Mouse (Mus musculus) lung, postnatal 0 days (tissue): ENCODE measurements around the gene Efl1. TPM values are rescaled to one million over a fixed set of nuclear protein-coding genes. Genes with fewer than 3 reads are reported as not detected.
A peak's percentile ranks its signal among the peaks of the same experiment; 100 is the strongest.
"Not testable (repeated sequence)": the region's sequence is repeated elsewhere in the genome, so short reads cannot be mapped to it uniquely, and the experiment has no call there.

Experiments used
- ATAC-seq: fragments of 200-750 bp; cut with Nextera tagmentation; 2 replicates; pipeline ENCODE4 v1.8.0; 2017; ENCODE audit warnings: moderate library complexity
- DNase-seq: peaks from one replicate; pipeline ENCODE4 v3.0.0-alpha.2; 2016; ENCODE audit warnings: low spot score
- H3K27ac ChIP-seq: fragments of 300-500 bp; sonication (generic); 2 replicates; pipeline ENCODE4 v1.5.1; 2014; ENCODE audit warnings: antibody characterized with exemption, mild to moderate bottlenecking, low read length, mixed read lengths
- H3K27me3 ChIP-seq: fragments of 300-500 bp; sonication (generic); replicated peaks from 2 replicates; pipeline ENCODE4 v1.6.1; 2014; ENCODE audit warnings: low read length, mixed read lengths; ENCODE audit not compliant: insufficient read depth
- H3K36me3 ChIP-seq: fragments of 300-500 bp; sonication (generic); 2 replicates; pipeline ENCODE4 v1.6.1; 2014; ENCODE audit warnings: low read length, mixed read lengths; ENCODE audit not compliant: insufficient read depth
- H3K4me1 ChIP-seq: fragments of 300-500 bp; sonication (generic); 2 replicates; pipeline ENCODE4 v1.6.1; 2014; ENCODE audit warnings: antibody characterized with exemption, low read depth, low read length, mixed read lengths; ENCODE audit not compliant: insufficient read depth
- H3K4me2 ChIP-seq: fragments of 300-500 bp; sonication (generic); replicated peaks from 2 replicates; pipeline ENCODE4 v1.6.1; 2014; ENCODE audit warnings: low read depth, mild to moderate bottlenecking, low read length, moderate library complexity, mixed read lengths
- H3K4me3 ChIP-seq: fragments of 300-500 bp; sonication (generic); 2 replicates; pipeline ENCODE4 v1.5.1; 2014; ENCODE audit warnings: low read depth, low read length
- H3K9ac ChIP-seq: fragments of 300-500 bp; sonication (generic); replicated peaks from 2 replicates; pipeline ENCODE4 v1.6.1; 2014; ENCODE audit warnings: low read depth, mild to moderate bottlenecking
- H3K9me3 ChIP-seq: fragments of 300-500 bp; sonication (generic); 2 replicates; pipeline ENCODE4 v1.6.1; 2016; ENCODE audit warnings: low read length, mixed read lengths
- CTCF ChIP-seq: IDR thresholded peaks from 2 replicates; pipeline ENCODE4 v1.5.1; 2016; ENCODE audit warnings: antibody characterized with exemption, mild to moderate bottlenecking
- EP300 ChIP-seq: IDR thresholded peaks from 2 replicates; pipeline ENCODE4 v1.6.1; 2016; ENCODE audit warnings: antibody characterized with exemption, mild to moderate bottlenecking, control low read depth
- WGBS: fragments of 180-500 bp; shearing (Covaris S2); extraction: QIAGEN DNeasy Blood & Tissue Kit; methylation state at CpG from one replicate; pipeline ENCODE4 v1.1.7; 2014; 5-methylcytosine and 5-hydroxymethylcytosine counted together
- polyA plus RNA-seq: library from polyadenylated mRNA; unstranded; fragments of >200 nt; fragmentation: Nextera tagmentation; extraction: Ambion mirVana; gene quantifications from 2 replicates; pipeline ENCODE4 v1.2.1, GENCODE M21; 2015

Gene Efl1
- polyA plus RNA-seq, 1 experiment from 2014 or later = 13.9 TPM

- ATAC-seq (no peak), DNase-seq (no peak)
- WGBS = 81% methylated on average over 7 of the region's 7 CpGs
- Histone ChIP-seq H3K4me3 (no peak overlapping the region), H3K9me3 (no peaks in the 10 kb centered on the region), H3K9ac (no peak overlapping the region), H3K4me2 (no peak overlapping the region), H3K27me3 (no peaks in the 10 kb centered on the region), H3K27ac (no peak overlapping the region), H3K4me1 (no peaks in the 10 kb centered on the region), H3K36me3 (no peaks in the 10 kb centered on the region)
- TF ChIP-seq EP300 (no peak), CTCF (no peak)
Observed at GRCm38 (mm10) chr7:82722486-82723123, 74.2 kb downstream of the Efl1 start.

DNA sequence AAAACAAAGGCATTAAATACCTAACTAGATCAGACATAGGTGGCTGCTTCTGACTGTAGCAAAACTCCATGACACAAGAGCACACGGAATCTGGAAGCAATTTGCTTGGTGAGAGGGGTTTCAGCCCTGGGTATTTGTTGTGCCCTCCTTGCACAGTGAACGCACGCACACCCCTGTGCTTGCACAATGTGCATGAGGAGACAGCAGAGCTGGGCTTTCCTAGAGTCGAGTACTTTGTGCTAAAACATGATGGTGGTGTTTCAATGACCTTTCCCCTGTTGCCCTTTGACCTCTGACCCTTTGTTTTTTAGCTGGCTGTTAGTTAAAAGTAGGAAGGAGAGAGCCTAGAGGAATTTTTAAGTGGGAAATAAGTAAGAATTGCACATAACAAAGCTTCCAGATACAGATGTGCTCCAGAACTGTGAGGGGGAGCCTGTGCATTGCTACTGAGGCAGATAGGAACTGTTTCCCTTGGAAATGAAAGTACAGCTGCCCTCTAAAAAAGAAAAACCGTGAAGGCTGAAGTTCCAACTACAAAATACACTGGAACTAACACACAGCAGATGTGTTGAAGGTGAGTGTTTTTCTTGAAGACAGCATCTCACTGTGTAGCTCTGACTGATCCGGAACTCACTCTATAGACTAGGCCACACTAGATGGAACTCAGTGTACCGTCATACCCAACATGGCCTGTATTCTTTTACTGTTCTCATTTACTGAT lies 74.9 kb downstream of the Efl1 start:
- DNase-seq (no peak), ATAC-seq (no peak)
- Histone ChIP-seq H3K27me3 (no peaks in the 10 kb centered on the region), H3K4me1 (no peaks in the 10 kb centered on the region), H3K9me3 (no peaks in the 10 kb centered on the region), H3K4me3 (no peak overlapping the region), H3K9ac (no peak overlapping the region), H3K27ac (no peak overlapping the region), H3K4me2 (no peak overlapping the region), H3K36me3 (no peaks in the 10 kb centered on the region)
- WGBS = 74% methylated on average over 7 of the region's 7 CpGs
- no peak for TF ChIP-seq CTCF
- no peak for TF ChIP-seq EP300

- Histone ChIP-seq H3K9ac (no peak overlapping the region), H3K4me2 (no peak overlapping the region), H3K9me3 (no peaks in the 10 kb centered on the region), H3K27me3 (no peaks in the 10 kb centered on the region), H3K27ac (no peak overlapping the region), H3K36me3 (no peaks in the 10 kb centered on the region), H3K4me1 (no peaks in the 10 kb centered on the region), H3K4me3 (no peak overlapping the region)
- ATAC-seq = no peak
- TF ChIP-seq CTCF (no peak), EP300 (no peak)
- DNase-seq = no peak
- WGBS = 71% methylated on average over 3 of the region's 3 CpGs
Observed at GRCm38 (mm10) chr7:82724491-82724890, 76.1 kb downstream of the Efl1 start.

GRCm38 (mm10) chr7:82725006-82725636 lies 76.7 kb downstream of the Efl1 start:
- Histone ChIP-seq H3K9me3 (no peaks in the 10 kb centered on the region), H3K4me1 (no peaks in the 10 kb centered on the region), H3K36me3 (no peaks in the 10 kb centered on the region), H3K27ac (no peak overlapping the region), H3K9ac (no peak overlapping the region), H3K27me3 (no peaks in the 10 kb centered on the region), H3K4me3 (no peak overlapping the region), H3K4me2 (no peak overlapping the region)
- 61% methylated on average over 5 of the region's 5 CpGs for WGBS
- DNase-seq (no peak), ATAC-seq (no peak)
- TF ChIP-seq CTCF (no peak), EP300 (no peak)

DNA sequence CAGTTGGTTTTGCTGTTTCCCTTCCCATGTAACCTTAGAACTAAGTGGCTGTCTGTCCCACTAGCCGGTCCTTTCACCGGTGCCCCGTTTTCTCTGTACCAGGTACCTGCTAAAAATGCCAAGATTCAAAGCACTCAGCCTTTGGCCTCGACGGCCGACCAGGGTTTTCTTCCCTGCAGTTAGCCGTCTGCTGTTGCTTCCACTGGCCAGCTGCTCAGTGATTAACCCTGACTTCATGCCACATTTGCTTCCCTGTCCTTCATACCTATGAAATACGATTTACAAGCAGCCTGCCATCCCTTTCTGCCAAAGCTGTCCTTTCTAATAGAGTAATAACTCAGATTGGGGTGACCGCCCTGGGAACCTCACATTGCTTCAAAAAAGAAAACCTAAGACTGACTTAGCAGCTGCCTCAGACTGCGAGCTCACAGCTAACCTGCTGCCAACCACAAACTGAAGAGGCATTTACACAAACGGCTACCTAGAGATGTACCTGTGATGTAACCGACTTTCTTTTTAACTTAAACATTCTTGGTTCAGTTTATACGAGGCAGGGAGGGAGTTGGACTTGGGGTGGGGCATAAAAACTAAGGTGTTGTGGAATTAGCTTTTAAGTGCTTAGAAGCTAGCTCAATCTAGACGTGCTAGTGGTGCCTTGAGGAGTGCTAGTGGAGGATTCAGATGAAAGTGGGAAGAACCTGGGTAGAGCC lies 77.5 kb downstream of the Efl1 start:
- ATAC-seq = peak; percentile 65
- H3K36me3 ChIP-seq = no peaks in the 10 kb centered on the region

DNA sequence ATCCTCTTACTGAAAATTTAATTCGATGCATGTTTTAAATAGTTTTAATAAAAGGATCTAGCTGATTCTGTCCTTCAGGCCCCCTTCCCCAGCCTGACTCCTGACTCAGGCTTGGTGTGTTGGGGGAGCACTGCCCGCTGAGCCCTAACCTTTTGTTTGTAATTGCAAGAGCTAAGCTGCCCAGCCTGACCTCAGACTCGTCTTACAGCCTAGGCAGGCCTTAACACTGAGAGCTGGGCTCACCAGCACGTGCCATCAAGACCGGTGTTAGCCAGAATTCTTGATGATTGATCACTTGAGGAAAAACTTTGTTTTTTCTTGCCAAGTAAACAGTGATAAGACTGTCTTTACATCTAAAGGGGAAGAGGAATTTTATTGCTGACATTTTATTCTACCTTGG lies 78.7 kb downstream of the Efl1 start:
- no peaks in the 10 kb centered on the region for H3K27me3 ChIP-seq
- H3K27ac ChIP-seq = no peak overlapping the region
- H3K9me3 ChIP-seq = no peaks in the 10 kb centered on the region
- WGBS = 30% methylated on average over 5 of the region's 5 CpGs
- DNase-seq = no peak
- no peaks in the 10 kb centered on the region for H3K36me3 ChIP-seq
- H3K9ac ChIP-seq = no peak overlapping the region
- no peak overlapping the region for H3K4me2 ChIP-seq
- no peak for TF ChIP-seq EP300
- no peak for TF ChIP-seq CTCF
- H3K4me1 ChIP-seq = no peaks in the 10 kb centered on the region
- H3K4me3 ChIP-seq = no peak overlapping the region
- no peak for ATAC-seq

More for the DNA sequence above, 77.5 kb downstream of the Efl1 start:
- no peaks in the 10 kb centered on the region for H3K4me1 ChIP-seq
- 0 out of 2 replicates have a peak overlapping the region, but pooled peaks have one; percentile 32 for H3K27ac ChIP-seq
- H3K9me3 ChIP-seq = no peaks in the 10 kb centered on the region
- peak; percentile 42 for DNase-seq
- TF ChIP-seq CTCF (no peak), EP300 (no peak)
- H3K27me3 ChIP-seq = no peaks in the 10 kb centered on the region
- H3K9ac ChIP-seq = no peak overlapping the region
- 67% methylated on average over 14 of the region's 14 CpGs for WGBS
- H3K4me2 ChIP-seq = no peak overlapping the region
- H3K4me3 ChIP-seq = no peak overlapping the region

DNA sequence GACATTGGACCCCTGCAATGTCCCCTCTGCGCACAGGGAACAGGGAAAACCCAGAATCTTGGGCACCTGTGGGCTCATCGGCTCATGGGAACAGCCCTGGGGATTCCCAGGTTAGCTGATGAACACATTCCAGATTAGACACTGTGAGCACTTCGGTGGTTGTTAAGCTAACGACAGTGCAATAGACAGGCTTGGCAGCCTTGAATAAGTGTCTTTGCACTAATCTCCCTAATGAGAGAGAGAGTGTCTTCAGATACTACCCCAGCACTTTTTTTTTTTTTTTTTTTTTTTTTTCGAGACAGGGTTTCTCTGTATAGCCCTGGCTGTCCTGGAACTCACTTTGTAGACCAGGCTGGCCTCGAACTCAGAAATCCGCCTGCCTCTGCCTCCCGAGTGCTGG lies 80.6 kb downstream of the Efl1 start:
- not testable (repeated sequence) for H3K36me3 ChIP-seq, H3K9me3 ChIP-seq, DNase-seq

More for the DNA sequence above, 80.6 kb downstream of the Efl1 start:
- not testable (repeated sequence) for H3K27me3 ChIP-seq, H3K4me2 ChIP-seq, H3K4me3 ChIP-seq, ATAC-seq, H3K9ac ChIP-seq, H3K27ac ChIP-seq, H3K4me1 ChIP-seq
- 95% methylated on average over 5 of the region's 8 CpGs for WGBS
